Mouse (Mus musculus): ENCODE results near the gene Hsp90ab1.

Hsp90ab1 gene

GRCm38 (mm10) chr17:45543115-45543514 lies 30.0 kb downstream of the Hsp90ab1 start:
- no peak for DNase-seq (ENCODE audit: low read depth, low spot score)

DNA sequence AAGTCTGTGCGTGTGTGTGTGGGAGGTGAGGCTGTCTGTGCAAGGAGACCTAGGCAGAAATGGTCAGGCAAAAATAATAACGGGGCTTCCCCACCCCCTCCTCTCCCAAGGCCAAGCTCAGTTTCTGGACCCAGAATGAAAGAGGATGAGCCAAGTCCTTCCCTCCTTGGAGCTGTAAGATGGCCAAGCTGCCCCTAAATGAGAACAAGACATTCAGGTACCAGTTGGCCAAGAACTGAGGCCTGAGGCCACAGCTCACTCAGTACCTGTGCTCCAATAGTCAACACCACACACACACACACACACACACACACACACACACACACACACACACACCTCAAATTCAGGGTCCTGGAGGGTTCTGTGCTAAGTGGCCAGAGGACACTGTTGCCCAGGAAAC lies 30.4 kb downstream of the Hsp90ab1 start:
- no peak for DNase-seq (ENCODE audit: low read depth, low spot score)

DNA sequence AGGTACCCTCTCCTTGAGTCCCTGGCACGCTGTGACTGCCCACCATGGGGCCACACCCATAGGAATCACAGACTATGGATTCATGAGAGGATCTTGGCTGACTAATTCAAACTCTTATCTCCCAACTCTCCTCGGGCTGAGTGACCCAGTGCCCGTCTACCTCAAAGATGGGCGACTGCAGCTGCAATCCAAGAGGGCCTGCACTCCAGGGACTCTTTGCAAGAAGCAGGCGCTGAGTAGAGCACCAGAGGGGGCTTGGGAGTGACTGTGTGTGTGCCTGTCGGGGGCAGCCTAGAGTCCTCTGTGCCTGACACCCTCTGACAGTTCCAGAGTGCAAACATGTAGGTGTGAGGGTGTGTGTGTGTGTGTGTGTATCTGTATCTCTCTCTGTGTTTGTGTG lies 30.9 kb downstream of the Hsp90ab1 start:
- no peak for DNase-seq (ENCODE audit: low read depth, low spot score)

GRCm38 (mm10) chr17:45539664-45540063 lies 33.4 kb downstream of the Hsp90ab1 start:
- DNase-seq (ENCODE audit: low read depth, low spot score): no peak

DNA sequence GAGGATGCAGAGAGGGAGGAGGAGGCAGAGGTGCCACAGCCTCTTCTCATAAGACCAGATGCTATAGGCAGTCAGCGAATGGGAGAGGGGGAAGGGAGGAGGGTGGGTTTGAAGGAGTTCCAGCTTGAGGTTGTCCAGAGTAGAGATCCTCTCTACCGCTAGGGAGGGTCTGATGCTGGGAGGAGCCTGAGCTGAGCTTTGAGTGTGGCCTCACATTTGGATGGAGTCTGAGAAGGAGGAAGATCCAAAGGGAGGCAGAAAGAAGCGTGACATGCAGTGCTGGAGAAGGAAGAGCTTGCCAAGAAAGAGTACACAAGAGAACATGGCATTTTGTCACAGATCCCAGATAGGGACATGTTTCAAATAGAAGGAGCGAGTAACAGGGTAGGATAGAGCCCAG lies 34.7 kb downstream of the Hsp90ab1 start:
- DNase-seq (ENCODE audit: low read depth, low spot score): no peak

GRCm38 (mm10) chr17:45536264-45536663 lies 36.8 kb downstream of the Hsp90ab1 start:
- DNase-seq (ENCODE audit: low read depth, low spot score): no peak

GRCm38 (mm10) chr17:45532896-45533295 lies 40.2 kb downstream of the Hsp90ab1 start:
- DNase-seq (ENCODE audit: low read depth, low spot score): no peak

GRCm38 (mm10) chr17:45530346-45530782 lies 42.7 kb downstream of the Hsp90ab1 start:
- peak; percentile 85 for DNase-seq (ENCODE audit: low read depth, low spot score)

DNA sequence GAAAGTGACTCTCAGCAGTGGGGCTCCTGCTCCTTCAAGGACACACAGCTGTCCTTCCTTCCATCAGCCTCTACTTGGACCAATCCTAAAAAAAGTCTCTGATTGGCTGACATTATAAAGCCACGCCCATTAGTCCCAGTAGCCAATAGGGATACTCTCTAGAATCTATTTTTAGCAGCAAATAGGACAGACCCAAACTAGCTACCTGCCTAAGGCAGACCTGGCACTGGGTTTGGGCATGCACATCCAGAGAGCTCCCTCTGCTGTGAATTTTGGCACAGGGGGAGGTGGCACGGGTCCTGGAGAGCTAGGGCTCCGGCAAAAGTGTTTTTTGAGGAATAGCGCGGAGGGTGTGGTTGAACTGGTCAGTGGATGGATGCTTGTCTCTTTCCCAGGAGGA lies 46.5 kb downstream of the Hsp90ab1 start:
- peak; percentile 22 for DNase-seq (ENCODE audit: low read depth, low spot score)

DNA sequence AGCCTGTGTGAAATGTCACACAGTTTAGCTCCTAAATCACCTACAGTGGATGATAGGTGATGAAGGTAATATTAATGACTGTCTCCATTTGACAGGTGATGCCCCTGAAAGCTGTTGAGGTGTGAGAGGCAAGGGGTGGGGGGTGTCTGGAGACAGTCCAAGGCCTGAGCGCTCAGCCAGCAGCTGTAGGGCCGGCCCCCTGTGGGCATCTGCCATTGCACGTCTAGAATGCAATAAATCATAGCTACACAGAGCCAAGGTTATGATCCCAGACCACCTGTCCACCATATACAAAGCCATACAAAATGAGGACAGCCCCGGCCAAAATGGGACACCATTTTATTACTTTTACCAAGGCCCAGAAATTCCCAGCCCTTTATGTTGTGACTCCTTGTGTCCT lies 48.1 kb downstream of the Hsp90ab1 start:
- DNase-seq (ENCODE audit: low read depth, low spot score): no peak

- no peak for DNase-seq (ENCODE audit: low read depth, low spot score)
These were observed 49.8 kb downstream of the Hsp90ab1 start, which contains the start of gene Tcte1 for GRCm38 (mm10) chr17:45523263-45523662. TSS of gene Tcte1 (plus strand) at chr17:45523434.

- DNase-seq (ENCODE audit: low read depth, low spot score): no peak
These were observed 52.9 kb downstream of the Hsp90ab1 start for GRCm38 (mm10) chr17:45520136-45520535.

DNA sequence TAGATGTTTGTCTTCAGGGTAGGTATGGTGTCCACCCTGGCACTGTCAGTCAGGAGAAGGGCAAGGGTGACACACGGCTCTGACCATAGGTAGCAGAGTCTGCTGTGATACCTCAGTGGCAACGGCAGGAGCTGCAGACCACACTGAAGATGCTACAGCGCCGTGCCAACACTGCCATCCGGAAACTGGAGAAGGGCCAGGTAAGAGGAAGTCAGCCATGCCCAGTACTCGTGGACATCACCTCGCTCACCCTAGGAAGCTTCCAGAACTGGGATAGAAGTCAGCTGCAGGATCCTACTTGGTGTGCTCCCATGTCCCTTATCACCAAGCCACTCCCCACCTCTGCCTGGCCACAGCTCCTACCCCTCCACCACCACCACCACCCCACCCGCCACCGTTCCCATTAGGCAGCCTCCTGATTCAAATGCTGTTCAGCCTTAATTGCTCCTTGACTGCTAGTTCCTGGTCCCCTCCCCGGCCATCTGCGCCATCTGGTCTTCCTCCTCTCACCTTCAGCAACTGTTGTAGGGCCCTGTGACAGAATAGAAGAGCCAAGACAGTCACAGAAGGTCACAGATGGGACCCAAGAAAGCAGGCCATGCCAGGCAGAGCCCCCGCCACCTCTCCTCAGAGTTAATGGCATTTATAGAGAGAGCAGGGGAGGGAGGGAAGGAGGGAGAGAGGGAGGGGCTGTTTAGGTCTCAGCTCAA lies 54.1 kb downstream of the Hsp90ab1 start:
- no peak for DNase-seq (ENCODE audit: low read depth, low spot score)
